Mouse (Mus musculus) lung, adult 2 months (tissue): ENCODE measurements around the gene Smad1.

Source experiments
- CTCF ChIP-seq: fragments of 200-500 bp; IDR thresholded peaks from 2 replicates; pipeline ENCODE4 v1.5.1; 2011; ENCODE audit warnings: mild to moderate bottlenecking, low read length, control low read depth; ENCODE audit not compliant: insufficient read depth
- POLR2A ChIP-seq: fragments of 200-500 bp; IDR thresholded peaks from 2 replicates; pipeline ENCODE4 v1.6.1; 2011; ENCODE audit warnings: low read depth, mild to moderate bottlenecking, control low read depth, low read length, borderline replicate concordance; ENCODE audit errors: extremely low read depth

DNA sequence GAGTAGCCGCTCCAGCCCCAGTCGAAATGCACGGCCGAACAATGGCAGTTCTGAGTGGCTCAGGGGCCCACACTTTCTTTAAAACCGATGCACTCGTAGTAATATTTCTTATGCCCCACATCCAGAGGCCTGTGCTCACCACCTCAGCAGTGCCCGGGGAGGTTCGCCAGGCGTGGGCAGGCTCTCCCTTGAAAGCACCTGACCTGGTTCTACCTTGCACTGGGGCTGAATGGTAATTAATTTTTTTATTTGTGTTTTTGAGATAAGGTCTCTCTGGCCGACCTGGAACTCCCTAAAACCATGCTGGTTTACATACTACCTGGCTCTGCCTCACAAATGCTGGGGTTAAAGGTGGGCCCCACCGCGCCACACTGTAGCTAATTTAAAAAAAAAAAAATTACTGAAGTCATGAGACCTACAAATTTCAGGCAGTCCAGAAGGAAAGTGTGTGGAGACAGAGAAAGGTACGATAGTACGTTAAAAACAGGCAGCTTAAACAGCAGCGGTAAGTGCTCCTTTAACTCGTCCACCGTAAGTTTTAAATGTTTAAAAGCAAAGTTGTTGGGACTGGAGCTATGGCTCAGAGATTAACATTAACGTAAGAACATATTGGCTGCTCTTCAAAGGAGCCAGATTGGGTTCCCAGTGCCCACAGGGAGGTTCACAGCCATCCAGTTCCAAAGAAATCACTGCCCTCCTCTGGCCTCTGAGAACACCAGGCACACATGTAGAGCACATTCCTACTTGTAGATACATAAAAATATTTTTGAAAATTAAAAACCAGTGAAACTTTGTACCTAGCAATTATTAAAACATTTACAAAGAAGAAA is 103.8 kb downstream of the Smad1 start:
- TF ChIP-seq POLR2A (no peak), CTCF (no peak)
